Mouse (Mus musculus) midbrain, embryonic 11.5 days (tissue): ENCODE results near the gene Cep350. TPM values are rescaled to one million over a fixed set of nuclear protein-coding genes. Genes with fewer than 3 reads are reported as not detected.

ENCODE experiments used
- ATAC-seq: fragments of 200-750 bp; cut with Nextera tagmentation; 2 replicates; pipeline ENCODE4 v1.8.0; 2017; ENCODE audit warnings: moderate TSS enrichment, moderate library complexity; ENCODE audit not compliant: low FRiP score
- DNase-seq: peaks from one replicate; pipeline ENCODE4 v3.0.0; 2015; ENCODE audit warnings: low spot score; ENCODE audit errors: missing footprints
- H3K27ac ChIP-seq: fragments of 300-500 bp; sonication (generic); 2 replicates; pipeline ENCODE4 v1.5.1; 2014; ENCODE audit warnings: low read depth, low read length
- H3K27me3 ChIP-seq: fragments of 300-500 bp; sonication (generic); 2 replicates; pipeline ENCODE4 v1.6.1; 2014; ENCODE audit warnings: mild to moderate bottlenecking, low read length, moderate library complexity, mixed read lengths; ENCODE audit not compliant: control insufficient read depth, insufficient read depth
- H3K36me3 ChIP-seq: fragments of 300-500 bp; sonication (generic); 2 replicates; pipeline ENCODE4 v1.6.1; 2014; ENCODE audit warnings: mild to moderate bottlenecking, low read length, moderate library complexity, mixed read lengths; ENCODE audit not compliant: control insufficient read depth, insufficient read depth
- H3K4me1 ChIP-seq: fragments of 300-500 bp; sonication (generic); 2 replicates; pipeline ENCODE4 v1.6.1; 2014; ENCODE audit warnings: low read length; ENCODE audit not compliant: control insufficient read depth, insufficient read depth
- H3K4me2 ChIP-seq: fragments of 300-500 bp; sonication (generic); 2 replicates; pipeline ENCODE4 v1.6.1; 2014; ENCODE audit warnings: mild to moderate bottlenecking, moderate library complexity
- H3K4me3 ChIP-seq: fragments of 300-500 bp; sonication (generic); 2 replicates; pipeline ENCODE4 v1.5.1; 2014; ENCODE audit warnings: low read depth, low read length
- H3K9ac ChIP-seq: fragments of 300-500 bp; sonication (generic); 2 replicates; pipeline ENCODE4 v1.6.1; 2014; ENCODE audit warnings: low read length
- H3K9me3 ChIP-seq: fragments of 300-500 bp; sonication (generic); 2 replicates; pipeline ENCODE4 v1.6.1; 2016; ENCODE audit warnings: low read length; ENCODE audit not compliant: control insufficient read depth
- WGBS: fragments of 180-500 bp; shearing (Covaris S2); extraction: QIAGEN DNeasy Blood & Tissue Kit; methylation state at CpG from one replicate; pipeline ENCODE4 v1.1.7; 2014; 5-methylcytosine and 5-hydroxymethylcytosine counted together
- polyA plus RNA-seq: library from polyadenylated mRNA; unstranded; fragments of >200 nt; fragmentation: Nextera tagmentation; extraction: Ambion mirVana; gene quantifications from 2 replicates; pipeline ENCODE4 v1.2.1, GENCODE M21; 2014

Cep350 gene
- polyA plus RNA-seq, 1 experiment from 2014 or later: 6.9 TPM

GRCm38 (mm10) chr1:155853009-155853408 is 120.0 kb downstream of the Cep350 start:
- WGBS: 98% methylated on average over 5 of the region's 5 CpGs
- Histone ChIP-seq H3K9ac (no peak overlapping the region), H3K4me2 (no peak overlapping the region), H3K9me3 (no peaks in the 10 kb centered on the region), H3K27me3 (no peaks in the 10 kb centered on the region), H3K36me3 (0 out of 2 replicates have a peak, but pooled peaks cover 3% of the 10 kb centered on the region), H3K4me3 (no peak overlapping the region), H3K4me1 (no peaks in the 10 kb centered on the region), H3K27ac (no peak overlapping the region)
- no peak for DNase-seq
- ATAC-seq: no peak

GRCm38 (mm10) chr1:155844235-155844634 is 128.8 kb downstream of the Cep350 start:
- no peak for DNase-seq
- 89% methylated on average over 5 of the region's 5 CpGs for WGBS
- Histone ChIP-seq H3K4me3 (no peak overlapping the region), H3K27me3 (no peaks in the 10 kb centered on the region), H3K36me3 (peaks cover 4% of the 10 kb centered on the region; the same call in 1 of the 2 replicates), H3K27ac (no peak overlapping the region), H3K4me1 (no peaks in the 10 kb centered on the region), H3K9me3 (no peaks in the 10 kb centered on the region), H3K9ac (no peak overlapping the region), H3K4me2 (no peak overlapping the region)
- no peak for ATAC-seq

GRCm38 (mm10) chr1:155843538-155843937 is 129.5 kb downstream of the Cep350 start:
- no peaks in the 10 kb centered on the region for H3K4me1 ChIP-seq
- no peaks in the 10 kb centered on the region for H3K27me3 ChIP-seq
- no peak overlapping the region for H3K27ac ChIP-seq
- no peak overlapping the region for H3K4me2 ChIP-seq
- DNase-seq (no peak), ATAC-seq (no peak)
- H3K4me3 ChIP-seq: no peak overlapping the region
- H3K9me3 ChIP-seq: no peaks in the 10 kb centered on the region
- H3K36me3 ChIP-seq: peaks cover 4% of the 10 kb centered on the region; the same call in 1 of the 2 replicates
- H3K9ac ChIP-seq: no peak overlapping the region
- WGBS: 96% methylated on average over 4 of the region's 4 CpGs

GRCm38 (mm10) chr1:155835667-155836066 is 137.4 kb downstream of the Cep350 start:
- DNase-seq: no peak
- WGBS: 86% methylated on average over 2 of the region's 2 CpGs
- H3K4me1 ChIP-seq: no peaks in the 10 kb centered on the region
- no peak for ATAC-seq
- no peak overlapping the region for H3K9ac ChIP-seq
- H3K27ac ChIP-seq: no peak overlapping the region
- no peaks in the 10 kb centered on the region for H3K27me3 ChIP-seq
- no peak overlapping the region for H3K4me2 ChIP-seq
- no peak overlapping the region for H3K4me3 ChIP-seq
- H3K36me3 ChIP-seq: no peaks in the 10 kb centered on the region
- H3K9me3 ChIP-seq: no peaks in the 10 kb centered on the region

- no peak overlapping the region for H3K9ac ChIP-seq
- ATAC-seq: no peak
- H3K4me2 ChIP-seq: no peak overlapping the region
- H3K27ac ChIP-seq: no peak overlapping the region
- DNase-seq: no peak
- H3K27me3 ChIP-seq: no peaks in the 10 kb centered on the region
- H3K36me3 ChIP-seq: no peaks in the 10 kb centered on the region
- no peaks in the 10 kb centered on the region for H3K4me1 ChIP-seq
- WGBS: 92% methylated on average over 9 of the region's 9 CpGs
- H3K9me3 ChIP-seq: no peaks in the 10 kb centered on the region
- H3K4me3 ChIP-seq: no peak overlapping the region
These were observed 139.4 kb downstream of the Cep350 start for GRCm38 (mm10) chr1:155833610-155834009.

GRCm38 (mm10) chr1:155831958-155832357 is 141.1 kb downstream of the Cep350 start:
- Histone ChIP-seq H3K4me3 (no peak overlapping the region), H3K9me3 (no peaks in the 10 kb centered on the region), H3K27me3 (no peaks in the 10 kb centered on the region), H3K36me3 (no peaks in the 10 kb centered on the region), H3K27ac (no peak overlapping the region), H3K4me2 (no peak overlapping the region), H3K9ac (no peak overlapping the region), H3K4me1 (no peaks in the 10 kb centered on the region)
- no peak for DNase-seq
- WGBS: 89% methylated on average over 3 of the region's 3 CpGs
- no peak for ATAC-seq

- WGBS: 72% methylated on average over 6 of the region's 6 CpGs
These were observed 142.2 kb downstream of the Cep350 start for GRCm38 (mm10) chr1:155830861-155831260.

GRCm38 (mm10) chr1:155827703-155828295 is 145.3 kb downstream of the Cep350 start:
- Histone ChIP-seq H3K4me2 (no peak overlapping the region), H3K4me3 (no peak overlapping the region), H3K36me3 (no peaks in the 10 kb centered on the region), H3K9ac (no peak overlapping the region), H3K9me3 (no peaks in the 10 kb centered on the region), H3K27me3 (no peaks in the 10 kb centered on the region), H3K4me1 (no peaks in the 10 kb centered on the region), H3K27ac (no peak overlapping the region)
- DNase-seq: no peak
- WGBS: 63% methylated on average over 8 of the region's 8 CpGs
- no peak for ATAC-seq

More at GRCm38 (mm10) chr1:155830861-155831260, 142.2 kb downstream of the Cep350 start:
- Histone ChIP-seq H3K9me3 (no peaks in the 10 kb centered on the region), H3K9ac (no peak overlapping the region), H3K4me2 (no peak overlapping the region), H3K36me3 (no peaks in the 10 kb centered on the region), H3K4me1 (no peaks in the 10 kb centered on the region), H3K27me3 (no peaks in the 10 kb centered on the region), H3K4me3 (no peak overlapping the region), H3K27ac (no peak overlapping the region)
- no peak for ATAC-seq
- no peak for DNase-seq

- Histone ChIP-seq H3K36me3 (no peaks in the 10 kb centered on the region), H3K27ac (no peak overlapping the region), H3K9me3 (no peaks in the 10 kb centered on the region), H3K4me1 (no peaks in the 10 kb centered on the region), H3K9ac (no peak overlapping the region), H3K4me2 (no peak overlapping the region), H3K4me3 (no peak overlapping the region), H3K27me3 (no peaks in the 10 kb centered on the region)
- DNase-seq (no peak), ATAC-seq (no peak)
- WGBS: 61% methylated on average over 5 of the region's 5 CpGs
These were observed 146.2 kb downstream of the Cep350 start for GRCm38 (mm10) chr1:155826803-155827395.
